Mouse (Mus musculus) hindbrain, embryonic 11.5 days (tissue): ENCODE measurements around the gene BC107364. TPM values are rescaled to one million over a fixed set of nuclear protein-coding genes. Genes with fewer than 3 reads are reported as not detected.

Experiments
- polyA plus RNA-seq: library from polyadenylated mRNA; unstranded; fragments of >200 nt; fragmentation: Nextera tagmentation; extraction: Ambion mirVana; gene quantifications from 2 replicates; pipeline ENCODE4 v1.2.1, GENCODE M21; 2014

Gene BC107364
- polyA plus RNA-seq, 1 experiment from 2014 or later: not detected

Other genes with a start within 250 kb of the BC107364 start
- gene Bola1, start 232.6 kb downstream of the BC107364 start, polyA plus RNA-seq: 73.3 and 77.6 TPM in 2 replicates
- gene Hist2h2ab, start 232.4 kb downstream of the BC107364 start, polyA plus RNA-seq: 1.4 and 3.0 TPM in 2 replicates
- 9.6 and 12.7 TPM in 2 replicates for gene Hist2h2ac, start 231.4 kb downstream of the BC107364 start, polyA plus RNA-seq
- gene Hist2h2be, start 231.2 kb downstream of the BC107364 start, polyA plus RNA-seq: 7.4 and 7.7 TPM in 2 replicates
- 8.4 and 10.0 TPM in 2 replicates for gene Hist2h3c2, start 213.2 kb downstream of the BC107364 start, polyA plus RNA-seq
- 61.8 and 63.0 TPM in 2 replicates for gene Hist2h2aa2, start 212.0 kb downstream of the BC107364 start, polyA plus RNA-seq
- gene Hist2h2aa1, start 206.8 kb downstream of the BC107364 start, polyA plus RNA-seq: 11.8 and 14.6 TPM in 2 replicates
- 0.64 and 0.90 TPM in 2 replicates for gene Hist2h3c1, start 205.6 kb downstream of the BC107364 start, polyA plus RNA-seq
- gene Hist2h4, start 189.0 kb downstream of the BC107364 start, polyA plus RNA-seq: 4.2 and 5.8 TPM in 2 replicates
- 61.9 and 71.6 TPM in 2 replicates for gene Hist2h3b, start 183.7 kb downstream of the BC107364 start, polyA plus RNA-seq
- gene Hist2h2bb, start 182.6 kb downstream of the BC107364 start, polyA plus RNA-seq: 15.2 and 16.9 TPM in 2 replicates
- 1.3 and 1.9 TPM in 2 replicates for gene Fcgr1, start 158.3 kb downstream of the BC107364 start, polyA plus RNA-seq
- 1.5 and 1.6 TPM in 2 replicates for gene Hfe2, start 72.9 kb upstream of the BC107364 start, polyA plus RNA-seq
- gene Txnip, start 105.7 kb upstream of the BC107364 start, polyA plus RNA-seq: 48.9 and 53.4 TPM in 2 replicates
- gene Gm16253, start 124.7 kb upstream of the BC107364 start, polyA plus RNA-seq: 0.46 and 0.70 TPM in 2 replicates
- 15.4 and 16.6 TPM in 2 replicates for gene Polr3gl, start 141.9 kb upstream of the BC107364 start, polyA plus RNA-seq
- 2.0 and 2.4 TPM in 2 replicates for gene Ankrd34a, start 144.3 kb upstream of the BC107364 start, polyA plus RNA-seq
- 7.1 and 7.8 TPM in 2 replicates for gene Lix1l, start 148.8 kb upstream of the BC107364 start, polyA plus RNA-seq
- 172 and 178 TPM in 2 replicates for gene Rbm8a, start 177.6 kb upstream of the BC107364 start, polyA plus RNA-seq
- 42.8 and 44.6 TPM in 2 replicates for gene Pex11b, start 183.1 kb upstream of the BC107364 start, polyA plus RNA-seq
- gene Gm42957, start 183.2 kb upstream of the BC107364 start, polyA plus RNA-seq: 0.04 and 0.22 TPM in 2 replicates
- gene Itga10, start 193.3 kb upstream of the BC107364 start, polyA plus RNA-seq: 0.53 and 1.3 TPM in 2 replicates
- 0.25 and 0.40 TPM in 2 replicates for gene Ankrd35, start 217.8 kb upstream of the BC107364 start, polyA plus RNA-seq
- 25.2 and 28.2 TPM in 2 replicates for gene Pias3, start 244.1 kb upstream of the BC107364 start, polyA plus RNA-seq